Mouse (Mus musculus) gastrocnemius, postnatal 4 days (tissue): ENCODE measurements around the gene Pllp. TPM values are rescaled to one million over a fixed set of nuclear protein-coding genes. Genes with fewer than 3 reads are reported as not detected.

Experiments
- DNase-seq, 2 experiments: peaks; one replicate each; pipeline ENCODE4 v3.0.0; 2021 to 2022; ENCODE audit warnings: low spot score in 2 of 2, mixed read lengths in 2 of 2
- long read RNA-seq, 2 experiments: library from polyadenylated mRNA; stranded (forward); transcript quantifications; one replicate each; pipeline ENCODE4 v2.0.0; 2021
- total RNA-seq, 2 experiments: library from RNA; stranded (reverse); gene quantifications; 2 replicates each; pipeline ENCODE4 v1.2.3; 2021

Pllp gene
- total RNA-seq, result 1 to 10 TPM; 7.1 TPM
- long read RNA-seq, experiment 1, transcript Pllp-201 (4 exons, 1,926 nt), result major isoform, 21 of 22 reads
- long read RNA-seq, experiment 1, partial matches to known transcripts, result 0 of 22 reads
- long read RNA-seq, experiment 1, other reads (novel, unspliced or antisense), result 1 of 22 reads
- long read RNA-seq, experiment 2, transcript Pllp-201 (4 exons, 1,926 nt), result major isoform, 10 of 11 reads
- long read RNA-seq, experiment 2, partial matches to known transcripts, result 0 of 11 reads
- long read RNA-seq, experiment 2, other reads (novel, unspliced or antisense), result 0 of 11 reads

DNA sequence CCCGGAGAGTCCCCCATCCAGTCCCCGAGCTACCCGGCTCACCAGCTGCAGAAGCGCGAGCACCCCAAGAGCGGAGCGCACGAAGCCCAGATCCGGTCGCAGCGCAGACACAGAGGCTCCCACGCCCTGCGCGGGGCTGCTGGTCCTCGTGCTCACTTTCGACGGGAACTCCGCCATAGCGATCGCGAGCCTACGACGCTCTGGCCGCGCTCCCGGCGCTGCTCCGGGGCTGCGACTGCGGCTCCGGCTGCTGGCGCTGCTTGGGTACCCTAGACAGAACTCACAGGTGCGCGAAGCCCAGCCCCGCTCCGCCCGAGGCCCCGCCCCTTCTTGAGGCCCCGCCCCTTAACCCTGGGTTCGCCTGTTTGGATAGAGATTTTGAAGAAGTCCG, at the start of gene Pllp:
Gene Pllp, minus strand, starts transcription at position 285 of the 391 bp plus-strand sequence.
- no peak for DNase-seq

DNA sequence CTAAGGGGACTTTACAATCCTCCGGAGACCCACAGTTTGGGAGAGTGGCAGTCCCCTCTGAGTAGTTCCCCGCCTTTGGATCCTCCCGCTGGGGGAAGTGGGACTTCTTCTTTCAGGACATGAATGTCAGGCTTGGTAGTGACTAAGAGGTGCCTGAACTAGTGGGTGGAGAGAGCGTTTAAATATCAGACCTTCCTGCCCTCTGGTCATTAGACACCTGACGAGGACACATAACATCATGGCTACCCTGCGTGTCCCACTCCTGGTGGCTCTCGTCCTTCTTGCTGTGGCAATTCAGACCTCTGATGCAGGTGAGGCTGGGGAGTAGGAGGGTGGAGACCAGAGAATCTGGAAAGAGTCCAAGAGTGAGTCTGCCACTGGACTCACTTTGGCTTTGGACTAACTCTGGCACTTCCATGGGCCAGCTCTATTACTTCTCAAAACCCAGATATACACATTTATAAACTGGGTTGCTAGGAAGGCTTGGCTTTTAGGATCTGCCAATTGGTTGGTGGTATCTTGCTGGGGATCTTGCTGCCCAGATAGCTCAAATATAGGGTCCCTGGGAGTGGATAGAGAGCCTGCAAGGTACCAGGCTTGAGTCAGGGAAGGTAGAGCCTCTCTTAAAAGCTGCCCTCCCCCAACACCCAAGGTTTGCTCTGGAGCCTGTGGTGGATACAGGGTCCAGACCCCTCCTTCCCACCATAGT, 49.6 kb upstream of the Pllp start, which contains the start of gene Ccl22:
Gene Ccl22, plus strand, starts transcription at position 115 of the 709 bp plus-strand sequence.
- DNase-seq, result no peak

DNA sequence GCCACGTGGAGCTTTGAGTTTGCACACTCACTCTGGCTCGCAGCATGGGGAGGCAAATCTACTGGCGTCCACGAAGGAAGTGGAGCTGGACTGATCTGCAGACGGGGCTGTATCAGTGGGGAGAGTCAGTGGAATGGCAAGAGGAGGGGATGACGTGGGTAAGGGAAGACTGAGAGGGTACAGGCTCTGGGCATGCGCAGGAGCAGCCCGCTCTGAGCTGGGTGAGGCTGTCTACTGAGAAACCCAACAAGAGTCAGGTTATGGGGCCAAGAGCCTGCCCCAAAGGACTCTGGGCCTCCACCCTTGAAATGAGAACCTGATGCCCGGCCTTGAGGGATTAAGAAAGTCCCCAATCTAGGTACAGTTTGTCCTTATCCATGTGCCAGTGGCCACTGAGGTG, 48.9 kb upstream of the Pllp start:
- DNase-seq, result no peak

DNA sequence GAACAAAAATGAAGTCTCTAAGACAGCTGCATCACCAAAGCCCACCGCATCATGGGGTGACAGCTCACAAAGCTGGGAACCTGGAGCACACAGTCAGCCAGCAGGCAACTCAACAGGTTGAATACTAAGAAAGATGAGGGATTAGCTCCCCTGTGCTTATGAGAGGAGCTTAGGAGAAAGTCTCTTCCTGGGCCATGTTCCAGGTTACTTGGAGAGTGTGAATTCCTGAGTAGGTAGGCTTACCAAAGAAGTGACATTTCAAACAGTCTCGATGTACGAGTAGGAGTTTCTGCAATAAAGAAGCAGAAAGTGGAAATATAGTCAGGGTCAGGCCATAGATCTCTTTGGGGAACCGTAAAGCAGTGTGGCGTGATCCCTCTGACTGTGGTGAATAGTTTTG, 48.4 kb upstream of the Pllp start:
- no peak for DNase-seq

DNA sequence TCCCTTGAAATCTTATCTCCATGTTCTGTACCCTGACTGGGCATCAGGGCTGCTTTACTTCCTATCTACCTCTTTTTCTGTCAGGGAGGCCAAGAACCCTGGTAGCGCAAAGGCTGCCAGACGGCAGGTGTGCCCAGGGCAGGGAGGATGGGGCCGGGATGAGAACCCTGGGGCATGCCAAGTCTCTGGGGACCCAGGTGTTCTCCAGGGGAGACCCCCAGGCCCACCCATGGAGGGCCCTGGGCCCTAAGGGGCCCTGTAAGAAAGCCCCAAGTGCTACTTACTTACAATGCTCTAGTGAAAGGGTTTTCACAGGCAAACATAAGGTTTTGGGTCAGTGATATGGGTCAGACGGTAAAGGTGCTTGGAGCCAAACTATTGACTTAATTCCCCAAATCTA, 45.6 kb upstream of the Pllp start:
- DNase-seq, result no peak

DNA sequence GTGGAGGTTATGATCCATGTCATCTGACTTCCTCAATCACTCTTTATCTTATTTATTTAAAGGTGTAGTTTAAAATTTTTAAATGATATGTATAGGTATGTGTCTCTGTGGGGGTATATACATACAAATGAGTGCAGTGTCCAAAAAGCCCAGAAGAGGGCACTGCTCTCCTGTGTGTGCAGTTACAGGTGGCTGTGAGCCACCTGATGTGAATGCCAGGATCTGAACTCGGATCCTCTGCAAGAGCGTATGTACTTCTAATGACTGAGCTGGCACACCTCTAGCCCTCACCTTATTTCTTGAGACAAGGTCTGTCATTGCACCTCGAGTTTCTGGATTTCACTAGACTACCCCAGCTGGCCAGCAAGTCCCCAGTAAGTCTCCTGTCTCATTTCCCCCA, 44.5 kb upstream of the Pllp start:
- DNase-seq, result no peak

DNA sequence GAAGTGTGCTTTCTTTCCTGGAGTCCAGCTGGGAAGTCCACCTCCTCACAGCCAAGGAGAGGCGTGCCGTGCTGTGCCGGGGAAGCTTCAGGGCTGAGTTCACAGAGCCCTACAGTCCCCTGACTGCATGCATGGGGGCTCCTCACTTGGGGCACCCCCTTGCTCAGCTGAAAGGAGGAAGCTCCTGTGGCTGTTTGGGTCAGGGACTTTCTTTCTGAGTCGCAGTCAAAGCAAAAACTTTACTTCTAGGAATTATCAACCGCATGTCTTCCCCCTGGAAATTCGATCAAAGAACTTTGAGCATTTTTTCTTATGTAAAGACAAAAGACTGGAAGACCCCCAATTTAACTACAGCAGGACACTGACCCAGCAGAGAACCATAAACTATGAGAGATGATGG, 43.8 kb upstream of the Pllp start:
- DNase-seq, result no peak

DNA sequence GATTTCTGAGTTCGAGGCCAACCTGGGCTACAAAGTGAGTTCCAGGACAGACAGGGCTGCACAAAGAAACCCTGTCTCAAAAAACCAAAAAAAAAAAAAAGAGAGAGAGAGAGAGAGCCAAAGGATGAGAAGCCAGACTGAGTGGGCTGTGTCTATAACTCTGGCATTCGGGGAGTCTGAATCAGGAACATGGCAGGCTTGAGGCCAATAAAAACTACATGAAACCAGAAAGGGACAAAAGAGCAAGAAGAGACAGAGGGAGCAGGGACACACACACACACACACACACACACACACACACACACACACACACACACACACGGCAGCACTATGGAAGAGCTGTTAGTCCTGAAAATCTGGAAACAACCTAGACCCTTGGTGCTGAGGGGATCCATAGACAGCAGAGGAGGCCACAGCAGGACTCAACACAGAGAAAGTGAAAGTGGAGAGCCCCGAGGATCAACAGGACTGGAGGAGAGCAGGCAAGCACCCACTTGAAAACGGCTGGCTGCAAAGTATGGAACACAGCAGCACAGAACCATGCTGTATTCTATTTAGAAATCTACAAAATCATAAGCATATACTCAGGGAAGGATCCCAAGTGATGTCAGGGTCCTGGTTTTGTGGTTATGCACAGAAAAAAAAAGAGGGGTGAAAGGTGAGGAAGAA, 39.5 kb upstream of the Pllp start:
- no peak for DNase-seq

DNA sequence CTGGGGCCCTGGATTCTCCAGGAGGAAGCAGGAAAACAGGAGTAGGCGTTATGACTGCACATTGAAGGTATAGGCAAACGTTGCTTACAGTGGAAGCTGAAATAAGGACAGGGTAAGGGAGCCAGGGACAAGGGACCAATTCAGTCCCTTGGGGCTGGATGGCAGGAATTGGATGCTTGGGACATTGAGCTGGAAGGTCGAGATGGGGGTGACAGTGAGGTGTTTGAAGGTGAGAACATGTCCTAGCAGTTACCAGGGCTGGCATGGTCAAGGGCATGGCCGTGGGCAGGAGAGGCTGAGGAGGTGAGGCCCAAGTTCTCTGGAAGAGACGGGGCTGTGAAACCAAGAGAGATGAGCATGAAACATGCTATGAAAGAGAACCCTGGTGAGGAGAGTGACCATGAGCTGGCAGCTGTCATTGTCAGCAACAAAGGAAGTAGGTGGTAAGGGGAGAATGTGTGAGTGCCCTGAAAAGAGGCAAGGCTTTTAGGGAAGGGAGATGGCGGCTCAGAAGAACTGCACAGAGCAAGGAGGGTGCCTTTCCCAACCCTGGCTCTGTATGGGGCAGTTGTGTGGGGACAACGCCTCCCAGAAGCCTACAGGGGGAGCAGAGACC, 38.8 kb upstream of the Pllp start:
- DNase-seq, result no peak

DNA sequence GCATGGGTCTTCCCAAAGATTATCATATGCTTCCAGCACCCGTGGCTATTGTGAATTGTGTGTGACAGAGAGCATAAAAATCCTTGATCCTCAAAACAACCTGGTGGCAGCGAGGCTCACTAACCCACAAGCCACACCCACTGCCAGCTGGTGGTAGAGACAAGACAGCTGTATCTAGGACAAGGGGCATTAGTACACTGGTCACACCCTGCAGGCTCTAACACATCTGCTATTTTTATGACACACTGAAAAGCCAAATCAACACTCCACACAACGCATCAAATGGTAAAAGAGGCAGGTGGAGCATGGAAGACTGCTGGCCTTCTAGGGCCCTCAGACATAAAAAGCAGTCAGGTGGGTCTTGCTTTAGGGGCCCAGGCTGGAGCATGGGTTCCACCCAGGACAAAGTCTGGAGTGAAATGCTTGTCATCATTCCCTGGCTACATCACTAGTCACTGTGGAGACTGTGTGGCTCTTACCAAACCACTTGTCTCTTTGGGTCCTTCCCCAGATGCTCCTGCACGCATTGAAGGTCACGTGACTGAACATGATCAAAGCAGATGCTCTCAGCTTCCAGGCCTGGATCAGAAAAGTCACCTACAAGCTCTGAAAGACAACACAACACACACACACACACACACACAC, 37.9 kb upstream of the Pllp start:
- no peak for DNase-seq

DNA sequence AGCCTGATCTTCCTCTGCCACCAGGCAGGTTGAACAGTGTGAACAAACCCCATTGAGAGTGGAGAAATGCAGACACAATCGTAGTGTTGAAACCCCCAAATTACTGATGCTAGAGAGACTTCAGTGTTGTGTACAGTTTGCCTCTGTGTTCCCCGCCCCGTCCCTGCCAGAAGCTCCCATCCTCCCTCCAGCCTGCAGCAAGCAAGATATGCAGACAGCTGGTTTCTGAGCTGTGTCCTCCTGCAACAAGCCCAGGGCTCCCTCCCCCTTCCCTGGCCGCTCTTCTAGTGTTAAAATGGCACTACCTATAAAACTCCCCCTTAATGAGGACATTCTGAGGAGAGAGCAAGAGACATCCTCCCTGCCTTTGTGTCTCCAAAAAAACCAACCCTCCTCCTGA, 33.2 kb upstream of the Pllp start:
- DNase-seq, result no peak

DNA sequence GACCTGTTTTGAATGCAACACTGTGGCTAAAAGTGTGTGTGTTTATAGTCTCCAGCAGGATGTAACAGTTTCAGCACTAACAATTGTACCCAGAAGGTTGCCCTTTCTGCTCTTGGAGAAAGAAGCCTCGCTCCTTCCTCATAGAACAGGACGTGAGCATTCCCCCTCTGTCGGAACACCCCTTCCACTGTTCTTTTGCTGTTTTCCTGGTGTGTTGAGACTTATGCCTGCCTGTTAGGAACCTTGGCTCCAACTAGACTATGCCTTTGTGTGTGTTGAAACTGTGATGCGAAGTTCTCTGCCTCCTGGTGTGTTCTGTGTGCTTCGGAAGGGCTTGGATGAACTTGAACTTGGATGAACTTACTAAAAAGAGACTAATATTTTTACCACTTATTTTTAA, 29.9 kb upstream of the Pllp start:
- DNase-seq, result no peak

DNA sequence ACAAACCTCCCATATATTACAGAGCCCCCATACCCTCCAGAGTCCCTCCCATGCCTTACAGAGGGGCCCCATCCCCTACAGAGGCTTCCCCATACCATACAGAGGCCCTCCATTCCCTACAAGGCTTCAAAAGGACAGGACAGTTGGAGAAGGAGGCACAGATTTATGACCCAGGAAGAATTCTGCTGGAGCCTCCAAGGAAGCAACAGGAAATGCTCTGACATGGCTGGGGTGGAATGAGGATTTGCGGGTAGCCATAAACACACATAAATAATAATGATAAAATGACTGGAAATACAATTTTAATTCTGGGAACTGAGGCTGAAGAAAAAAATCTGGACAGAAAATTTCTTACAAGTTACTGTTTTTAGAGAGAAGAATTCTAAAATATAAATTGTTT, 20.8 kb upstream of the Pllp start:
- no peak for DNase-seq

DNA sequence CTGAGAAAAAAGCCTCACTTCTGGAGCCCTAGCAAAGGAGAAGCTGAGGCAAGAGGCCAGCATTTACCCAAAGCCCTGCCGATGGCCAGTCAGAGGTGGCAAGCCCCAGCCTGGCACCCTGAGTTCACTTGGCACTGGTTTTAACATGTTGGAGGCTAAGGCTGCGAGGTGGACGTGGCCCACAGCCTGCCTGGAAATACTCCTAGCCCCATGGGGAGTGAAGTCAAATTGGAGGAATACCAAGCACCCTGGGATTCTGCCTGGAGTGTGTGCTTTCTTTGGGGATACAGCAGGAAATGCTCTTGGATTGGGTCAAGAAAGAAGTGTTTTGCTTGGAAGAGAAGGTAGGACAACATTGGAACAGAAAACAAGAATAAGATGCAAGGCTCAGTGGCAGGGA, 19.8 kb upstream of the Pllp start:
- DNase-seq, result no peak

DNA sequence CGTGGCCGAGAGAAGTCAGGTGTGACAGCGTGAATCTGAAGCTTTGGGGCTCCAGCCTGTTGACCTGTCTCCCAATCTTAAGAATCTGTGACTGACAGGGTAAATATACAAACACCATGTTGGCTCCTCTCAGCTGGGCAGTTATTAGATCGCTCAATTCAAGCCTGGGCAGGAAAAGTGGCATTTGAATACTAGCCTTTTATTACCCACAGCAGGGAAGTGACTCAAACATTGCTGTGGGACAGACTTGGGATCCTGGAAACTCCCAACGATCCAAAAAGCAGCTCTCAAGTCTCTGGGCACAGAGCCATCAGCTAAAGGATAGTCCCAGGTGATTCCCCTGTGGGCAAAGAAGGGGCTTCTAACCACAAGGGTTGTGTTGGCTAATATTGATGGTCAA, 18.5 kb upstream of the Pllp start:
- DNase-seq, result no peak

DNA sequence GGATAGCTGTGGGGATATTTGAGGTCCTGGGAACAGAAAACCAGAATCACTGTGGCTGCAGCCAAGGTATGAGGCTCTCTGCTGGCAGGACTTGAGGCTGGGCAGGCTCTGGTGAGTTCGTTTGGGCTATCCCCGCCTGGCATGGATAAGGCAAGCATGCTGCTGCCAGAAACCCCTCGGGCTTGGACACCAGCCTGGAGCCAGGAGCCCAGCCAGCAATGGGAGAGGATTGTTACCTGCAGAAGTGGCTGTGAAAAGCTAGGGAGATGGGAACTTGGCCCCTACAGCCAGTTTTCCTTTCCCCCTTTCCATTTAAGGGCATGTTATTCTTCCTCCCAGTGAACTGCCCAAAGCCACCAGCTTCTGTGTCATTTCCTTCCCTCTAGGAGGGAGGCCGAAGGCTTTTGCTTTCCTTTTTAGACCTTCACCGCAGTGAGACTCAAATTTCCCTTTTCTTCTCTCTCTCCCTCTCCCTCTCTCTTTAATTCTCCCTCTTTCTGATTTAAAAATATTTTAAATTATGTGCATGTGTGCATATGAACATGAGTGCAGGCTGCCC, 15.2 kb upstream of the Pllp start:
- no peak for DNase-seq

DNA sequence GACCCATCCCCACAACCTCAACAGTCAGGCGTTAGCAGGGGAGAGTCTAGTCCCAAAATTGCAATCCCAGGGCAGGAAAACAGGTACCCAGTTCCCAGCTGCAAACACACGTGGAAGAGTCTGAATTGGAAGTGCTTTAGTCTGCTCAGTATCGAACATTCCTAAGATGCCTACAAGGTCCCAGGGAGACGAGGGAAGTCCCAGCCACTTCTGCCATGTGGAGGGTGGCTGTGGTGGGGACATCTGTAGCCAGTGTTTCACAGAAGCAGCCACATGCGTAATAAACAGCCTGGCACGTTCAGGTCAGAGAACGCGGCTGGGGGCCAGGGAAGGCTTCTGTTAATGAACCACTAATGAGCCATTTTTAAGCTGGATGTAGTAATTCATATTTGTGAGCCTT, 14.3 kb upstream of the Pllp start:
- no peak for DNase-seq

DNA sequence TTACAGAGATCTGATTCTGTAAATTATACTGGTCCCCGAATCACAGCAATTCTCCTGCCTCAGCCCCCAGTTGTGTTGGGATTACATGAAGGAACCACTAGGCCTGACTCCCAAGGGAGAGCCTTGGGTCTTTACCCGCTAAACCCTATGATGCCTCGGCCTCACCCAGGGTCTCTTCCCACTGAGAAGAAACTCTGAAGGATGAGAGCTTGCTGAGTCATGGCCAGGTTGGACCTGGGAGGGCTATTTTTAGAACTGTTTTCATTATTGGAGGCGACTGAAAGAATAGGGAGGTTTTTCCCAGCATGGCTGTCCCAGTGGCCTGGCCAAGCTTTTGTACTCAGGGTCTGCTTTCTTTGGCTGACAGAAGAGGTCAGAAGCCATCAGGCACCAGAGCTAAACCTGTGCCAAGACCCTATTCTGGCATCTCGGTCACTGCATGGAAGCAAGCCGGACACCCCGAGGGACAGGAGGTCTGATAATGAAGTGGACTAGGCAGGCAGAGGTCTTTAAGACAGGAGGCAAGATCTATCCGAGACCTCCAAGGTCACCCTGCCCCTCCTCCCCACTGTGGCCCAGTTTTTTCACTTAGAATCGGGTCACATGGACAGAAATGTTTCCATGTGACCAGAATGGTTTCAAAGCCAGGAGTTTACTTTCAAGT, 10.8 kb upstream of the Pllp start:
- DNase-seq, result no peak

DNA sequence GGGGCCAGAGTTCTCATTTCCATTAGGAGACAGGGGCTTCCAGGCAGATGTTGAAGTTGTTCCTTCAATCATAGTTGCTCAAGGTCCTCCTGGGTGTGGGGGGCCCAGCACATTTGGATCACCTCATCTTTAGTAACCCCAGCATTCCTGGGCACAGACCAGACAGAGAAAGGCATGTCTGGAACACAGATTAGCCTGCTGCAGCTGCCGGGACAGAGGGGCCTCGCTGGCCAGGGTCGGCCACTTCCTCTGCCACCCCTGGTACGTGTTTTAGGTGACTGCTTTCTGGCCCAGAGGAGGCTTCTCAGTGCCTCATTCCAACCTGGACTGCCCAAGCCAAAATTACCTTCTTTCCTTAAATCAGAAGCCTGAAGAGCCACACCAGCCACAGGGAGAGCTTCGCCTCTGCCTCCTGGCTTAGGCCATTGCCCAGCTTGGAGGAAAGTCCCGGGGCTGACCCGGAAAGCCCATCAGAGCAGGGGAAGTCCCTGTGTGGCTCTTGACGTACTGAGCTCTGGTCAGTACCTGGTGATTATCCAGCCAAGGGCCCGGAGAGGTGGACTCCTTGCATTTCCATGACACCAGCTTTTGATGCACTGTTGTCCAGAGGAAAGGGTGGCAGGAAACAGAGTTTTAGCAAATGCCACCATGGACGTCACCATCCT, 9.6 kb upstream of the Pllp start:
- no peak for DNase-seq

DNA sequence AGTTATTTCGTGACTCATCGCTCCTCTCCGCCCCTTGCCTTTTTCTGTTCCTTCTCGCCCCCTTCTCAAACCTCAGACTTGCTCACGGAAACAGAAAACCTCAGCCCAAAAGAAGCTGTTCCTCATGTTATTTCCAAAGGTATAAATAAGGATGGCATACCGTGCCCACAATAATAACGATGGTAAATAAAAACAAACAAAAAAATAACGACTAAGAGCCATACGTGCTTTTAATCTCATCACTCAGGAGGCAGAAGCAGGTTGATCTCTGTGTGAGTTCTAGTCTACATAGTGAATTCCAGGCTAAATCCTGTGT, 8.5 kb upstream of the Pllp start:
- no peak for DNase-seq
